Mouse (Mus musculus): ENCODE data around the gene Sf1. TPM values are rescaled to one million over a fixed set of nuclear protein-coding genes. Genes with fewer than 3 reads are reported as not detected.

The Sf1 gene
- polyA plus RNA-seq, 1 experiment: 136 TPM

DNA sequence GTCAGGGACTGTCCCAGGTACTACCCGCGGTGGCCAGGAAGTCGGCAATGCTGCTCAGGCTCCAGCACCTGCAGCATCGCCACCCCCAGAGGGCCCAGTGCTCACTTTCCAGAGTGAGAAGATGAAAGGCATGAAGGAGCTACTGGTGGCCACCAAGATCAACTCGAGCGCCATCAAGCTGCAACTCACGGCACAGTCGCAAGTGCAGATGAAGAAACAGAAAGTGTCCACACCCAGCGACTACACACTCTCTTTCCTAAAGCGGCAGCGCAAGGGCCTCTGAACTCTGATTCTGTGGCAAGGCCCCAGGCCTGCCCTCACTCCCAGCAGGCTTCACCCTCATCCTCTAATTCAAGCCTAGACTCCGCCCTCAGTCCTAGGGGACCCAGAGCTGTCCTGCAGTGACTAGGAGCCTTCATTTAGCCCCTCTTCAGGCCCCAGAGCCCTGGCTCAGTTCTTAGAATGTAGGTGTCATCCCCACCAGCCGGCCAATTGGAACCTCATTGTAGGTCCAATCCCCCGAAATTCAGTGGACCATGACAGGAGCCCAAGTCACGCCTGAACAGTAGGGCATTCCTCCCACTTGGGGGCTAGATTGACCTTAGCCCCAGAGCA is 23.5 kb upstream of the Sf1 start:
- 47% methylated on average over 15 of the region's 15 CpGs for WGBS
- no peak for DNase-seq
- H3K4me3 ChIP-seq (replicated peaks; ENCODE audit: extremely low read depth, low read depth, low read length): peak overlapping the region; percentile 53
- peak; percentile 66; the same call in 1 of the 2 replicates for TF ChIP-seq POLR2A (IDR thresholded peaks at IDR 0.05; ENCODE audit: borderline replicate concordance, extremely low read depth, low read depth, low read length)
- TF ChIP-seq CTCF (IDR thresholded peaks at IDR 0.05; ENCODE audit: insufficient read depth, low read length): peak; percentile 56
- H3K4me1 ChIP-seq (ENCODE audit: control insufficient read depth, insufficient read depth, low read length): peaks cover 30% of the 10 kb centered on the region

GRCm38 (mm10) chr19:6340524-6341452 is 22.7 kb upstream of the Sf1 start, which contains the start of gene Map4k2:
TSS of gene Map4k2 (plus strand) at chr19:6341135.
- DNase-seq: peak; percentile 84
- TF ChIP-seq CTCF (IDR thresholded peaks at IDR 0.05; ENCODE audit: insufficient read depth, low read length) (no peak), POLR2A (IDR thresholded peaks at IDR 0.05; ENCODE audit: borderline replicate concordance, extremely low read depth, low read depth, low read length) (peak; percentile 68; the same call in 1 of the 2 replicates)

GRCm38 (mm10) chr19:6341453-6342077 is 21.9 kb upstream of the Sf1 start:
- peaks cover 20% of the 10 kb centered on the region for H3K4me1 ChIP-seq (ENCODE audit: control insufficient read depth, insufficient read depth, low read length)
- WGBS: 4% methylated on average over 23 of the region's 23 CpGs

More at GRCm38 (mm10) chr19:6340524-6341452, 22.7 kb upstream of the Sf1 start, which contains the start of gene Map4k2:
- 2% methylated on average over 70 of the region's 72 CpGs for WGBS
- Histone ChIP-seq H3K4me3 (replicated peaks; ENCODE audit: extremely low read depth, low read depth, low read length) (peak within 1 kb of the TSS; percentile 95), H3K4me1 (ENCODE audit: control insufficient read depth, insufficient read depth, low read length) (peaks cover 25% of the 10 kb centered on the region)

GRCm38 (mm10) chr19:6342276-6342933 is 21.1 kb upstream of the Sf1 start:
- TF ChIP-seq POLR2A (IDR thresholded peaks at IDR 0.05; ENCODE audit: borderline replicate concordance, extremely low read depth, low read depth, low read length): no peak
- no peak for TF ChIP-seq CTCF (IDR thresholded peaks at IDR 0.05; ENCODE audit: insufficient read depth, low read length)
- no peak for DNase-seq
- peak overlapping the region; percentile 95 for H3K4me3 ChIP-seq (replicated peaks; ENCODE audit: extremely low read depth, low read depth, low read length)
- peaks cover 18% of the 10 kb centered on the region for H3K4me1 ChIP-seq (ENCODE audit: control insufficient read depth, insufficient read depth, low read length)
- 55% methylated on average over 5 of the region's 5 CpGs for WGBS

More at GRCm38 (mm10) chr19:6341453-6342077, 21.9 kb upstream of the Sf1 start:
- TF ChIP-seq POLR2A (IDR thresholded peaks at IDR 0.05; ENCODE audit: borderline replicate concordance, extremely low read depth, low read depth, low read length): no peak
- no peak for TF ChIP-seq CTCF (IDR thresholded peaks at IDR 0.05; ENCODE audit: insufficient read depth, low read length)
- peak overlapping the region; percentile 95 for H3K4me3 ChIP-seq (replicated peaks; ENCODE audit: extremely low read depth, low read depth, low read length)
- no peak for DNase-seq

DNA sequence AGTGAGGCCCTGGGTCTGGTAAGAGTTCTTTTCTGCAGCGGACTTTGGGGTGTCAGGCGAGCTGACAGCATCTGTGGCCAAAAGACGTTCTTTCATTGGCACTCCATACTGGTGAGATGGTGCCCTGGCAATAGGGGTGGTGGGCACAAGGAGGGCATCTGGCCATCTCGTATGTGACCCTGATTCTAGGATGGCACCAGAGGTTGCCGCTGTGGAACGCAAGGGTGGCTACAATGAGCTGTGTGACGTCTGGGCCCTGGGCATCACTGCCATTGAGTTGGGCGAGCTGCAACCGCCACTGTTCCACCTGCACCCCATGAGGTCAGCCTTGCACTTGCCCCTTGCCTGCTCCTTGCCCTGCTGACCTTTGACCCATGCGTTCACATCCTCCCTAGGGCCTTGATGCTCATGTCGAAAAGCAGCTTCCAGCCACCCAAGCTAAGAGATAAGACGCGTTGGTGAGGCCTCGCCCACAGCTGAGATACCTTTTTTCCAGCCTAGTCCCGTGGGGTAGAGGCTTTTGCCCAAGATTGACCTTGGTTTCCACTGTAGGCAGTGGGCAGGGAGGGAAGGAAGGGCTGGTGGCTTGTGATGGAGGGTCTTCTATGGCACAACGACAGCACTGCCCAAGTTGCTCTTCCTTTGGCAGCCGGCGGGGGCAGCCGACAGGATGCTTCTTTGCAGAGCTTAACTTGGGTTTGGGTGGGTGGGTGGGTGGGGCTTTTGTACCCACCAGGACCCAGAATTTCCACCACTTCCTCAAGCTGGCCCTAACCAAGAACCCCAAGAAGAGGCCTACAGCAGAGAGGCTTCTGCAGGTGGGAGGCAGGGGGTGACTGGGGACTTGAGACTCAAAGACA is 20.2 kb upstream of the Sf1 start:
- Histone ChIP-seq H3K4me3 (replicated peaks; ENCODE audit: extremely low read depth, low read depth, low read length) (no peak overlapping the region), H3K4me1 (ENCODE audit: control insufficient read depth, insufficient read depth, low read length) (peaks cover 18% of the 10 kb centered on the region)
- WGBS: 70% methylated on average over 19 of the region's 19 CpGs
- TF ChIP-seq POLR2A (IDR thresholded peaks at IDR 0.05; ENCODE audit: borderline replicate concordance, extremely low read depth, low read depth, low read length): no peak
- TF ChIP-seq CTCF (IDR thresholded peaks at IDR 0.05; ENCODE audit: insufficient read depth, low read length): no peak
- DNase-seq: no peak

- no peak overlapping the region for H3K4me3 ChIP-seq (replicated peaks; ENCODE audit: extremely low read depth, low read depth, low read length)
- TF ChIP-seq POLR2A (IDR thresholded peaks at IDR 0.05; ENCODE audit: borderline replicate concordance, extremely low read depth, low read depth, low read length) (no peak), CTCF (IDR thresholded peaks at IDR 0.05; ENCODE audit: insufficient read depth, low read length) (no peak)
These were observed 19.5 kb upstream of the Sf1 start for GRCm38 (mm10) chr19:6343996-6344395.

GRCm38 (mm10) chr19:6346023-6346422 is 17.5 kb upstream of the Sf1 start:
- Histone ChIP-seq H3K4me3 (replicated peaks; ENCODE audit: extremely low read depth, low read depth, low read length) (no peak overlapping the region), H3K4me1 (ENCODE audit: control insufficient read depth, insufficient read depth, low read length) (peaks cover 17% of the 10 kb centered on the region)
- TF ChIP-seq POLR2A (IDR thresholded peaks at IDR 0.05; ENCODE audit: borderline replicate concordance, extremely low read depth, low read depth, low read length): no peak
- no peak for TF ChIP-seq CTCF (IDR thresholded peaks at IDR 0.05; ENCODE audit: insufficient read depth, low read length)
- no peak for DNase-seq
- WGBS: 82% methylated on average over 5 of the region's 5 CpGs

More at GRCm38 (mm10) chr19:6343996-6344395, 19.5 kb upstream of the Sf1 start:
- H3K4me1 ChIP-seq (ENCODE audit: control insufficient read depth, insufficient read depth, low read length): peaks cover 18% of the 10 kb centered on the region
- DNase-seq: no peak
- WGBS: 88% methylated on average over 5 of the region's 5 CpGs

- no peak for DNase-seq
- Histone ChIP-seq H3K4me1 (ENCODE audit: control insufficient read depth, insufficient read depth, low read length) (peaks cover 16% of the 10 kb centered on the region), H3K4me3 (replicated peaks; ENCODE audit: extremely low read depth, low read depth, low read length) (no peak overlapping the region)
- no peak for TF ChIP-seq POLR2A (IDR thresholded peaks at IDR 0.05; ENCODE audit: borderline replicate concordance, extremely low read depth, low read depth, low read length)
- TF ChIP-seq CTCF (IDR thresholded peaks at IDR 0.05; ENCODE audit: insufficient read depth, low read length): no peak
- 65% methylated on average over 10 of the region's 10 CpGs for WGBS
These were observed 16.8 kb upstream of the Sf1 start for GRCm38 (mm10) chr19:6346661-6347060.

Measured in lung, adult 2 months (tissue).